9 mouse cellular contexts compared by ENCODE assay signal in genomic region chr15:38406114-38406960, GRCm38 (mm10).
A peak's percentile ranks its signal among the peaks of the same experiment; 100 is the strongest.
DNase-seq lines count a peak whose midpoint lies in the region; ATAC-seq lines count a peak whose summit lies in the region.
"Had no signal": no experiment of that assay in that cellular context is flagged by ENCODE, and none has a peak within 500 bp of the region (broad histone marks: within the 10 kb centered on the region; RNA-seq: fewer than 3 reads in every experiment).

No protein-coding gene starts in this region.

- WGBS in neural tube, embryonic 15.5 days, result 53% methylated on average over 13 of the region's 13 CpGs

- no peaks in the 10 kb centered on the region for H3K9me3 ChIP-seq in neural tube, embryonic 15.5 days (replicated peaks)
- H3K9me3 ChIP-seq: embryonic facial prominence, embryonic 15.5 days had no signal

- H3K36me3 ChIP-seq in neural tube, embryonic 15.5 days, result no peaks in the 10 kb centered on the region
- H3K36me3 ChIP-seq: embryonic facial prominence, embryonic 15.5 days had no signal

- ATAC-seq in granulocyte monocyte progenitor cell, adult 5-6 weeks (replicated peaks; ENCODE audit: poor library complexity, severe bottlenecking), result peak; percentile 14; the same call in 1 of the 2 replicates
- ATAC-seq in megakaryocyte, adult 5-6 weeks (ENCODE audit: poor library complexity, severe bottlenecking), result peak; percentile 59
- no peak for ATAC-seq in neural tube, embryonic 15.5 days (ENCODE audit: low FRiP score)

- no peak overlapping the region for H3K9ac ChIP-seq in neural tube, embryonic 15.5 days (replicated peaks)
- H3K9ac ChIP-seq: embryonic facial prominence, embryonic 15.5 days had no signal

- H3K27ac ChIP-seq in neural tube, embryonic 15.5 days (replicated peaks), result no peak overlapping the region
- H3K27ac ChIP-seq: embryonic facial prominence, embryonic 15.5 days had no signal

- no peaks in the 10 kb centered on the region for H3K4me1 ChIP-seq in neural tube, embryonic 15.5 days

- DNase-seq in cerebellum, postnatal 10 days, result peak; percentile 52 to 65
- DNase-seq in cerebellum, adult 9-11 months, result no peak
- DNase-seq in lung, adult 18-20 months, result peak; percentile 63 to 77
- DNase-seq in lung, postnatal 10 days, result no peak
- DNase-seq in spleen, adult 12 weeks (ENCODE audit: low spot score), result no peak

- no peak overlapping the region for H3K4me3 ChIP-seq in neural tube, embryonic 15.5 days (replicated peaks)
- H3K4me3 ChIP-seq: embryonic facial prominence, embryonic 15.5 days had no signal

- no peak overlapping the region for H3K4me2 ChIP-seq in neural tube, embryonic 15.5 days
- H3K4me2 ChIP-seq: embryonic facial prominence, embryonic 15.5 days had no signal

- H3K27me3 ChIP-seq in neural tube, embryonic 15.5 days (replicated peaks), result no peaks in the 10 kb centered on the region
- H3K27me3 ChIP-seq: embryonic facial prominence, embryonic 15.5 days had no signal

Comparison
In these comparisons a context has a peak if more than half of its experiments do, and no peak if none do; other contexts are left out.
1. DNase-seq: peak in cerebellum, postnatal 10 days (2 of 2) and lung, adult 18-20 months (2 of 2); none in cerebellum, adult 9-11 months (single experiment), lung, postnatal 10 days (single experiment) and spleen, adult 12 weeks (single experiment).